Mouse (Mus musculus) embryonic facial prominence, embryonic 15.5 days (tissue): ENCODE measurements at regions not wholly inside any gene's neighbourhood (a gene's known extent, or its start where the extent isn't known, plus 50 kb on each side); places are given as distances from the start of the nearest gene placed in this dataset.
"Not testable (repeated sequence)": the region's sequence is repeated elsewhere in the genome, so short reads cannot be mapped to it uniquely, and the experiment has no call there.

Experiments
- ATAC-seq: fragments of 200-750 bp; cut with Nextera tagmentation; 2 replicates; pipeline ENCODE4 v1.8.0; 2017; ENCODE audit warnings: low read depth, moderate TSS enrichment; ENCODE audit not compliant: insufficient number of reproducible peaks, low FRiP score, low TSS enrichment
- H3K27ac ChIP-seq: fragments of 300-500 bp; sonication (generic); replicated peaks from 2 replicates; pipeline ENCODE4 v1.5.1; 2015; ENCODE audit warnings: mild to moderate bottlenecking, inconsistent platforms
- H3K27me3 ChIP-seq: fragments of 300-500 bp; sonication (generic); 2 replicates; pipeline ENCODE4 v1.6.1; 2015; ENCODE audit warnings: inconsistent platforms
- H3K36me3 ChIP-seq: fragments of 300-500 bp; sonication (generic); 2 replicates; pipeline ENCODE4 v1.6.1; 2015; ENCODE audit warnings: mild to moderate bottlenecking, inconsistent platforms
- H3K4me1 ChIP-seq: fragments of 300-500 bp; sonication (generic); 2 replicates; pipeline ENCODE4 v1.6.1; 2015; ENCODE audit warnings: inconsistent platforms
- H3K4me2 ChIP-seq: fragments of 300-500 bp; sonication (generic); replicated peaks from 2 replicates; pipeline ENCODE4 v1.6.1; 2015; ENCODE audit warnings: mild to moderate bottlenecking, inconsistent platforms
- H3K4me3 ChIP-seq: fragments of 300-500 bp; sonication (generic); replicated peaks from 2 replicates; pipeline ENCODE4 v1.5.1; 2015; ENCODE audit warnings: mild to moderate bottlenecking, inconsistent platforms
- H3K9ac ChIP-seq: fragments of 300-500 bp; sonication (generic); 2 replicates; pipeline ENCODE4 v1.6.1; 2015; ENCODE audit warnings: inconsistent platforms
- H3K9me3 ChIP-seq: fragments of 300-500 bp; sonication (generic); replicated peaks from 2 replicates; pipeline ENCODE4 v1.6.1; 2016; ENCODE audit warnings: inconsistent platforms
- whole genome bisulfite sequencing: fragments of 180-500 bp; shearing (Covaris S2); methylation state at CpG from one replicate; pipeline ENCODE4 v1.1.7; 2015; 5-methylcytosine and 5-hydroxymethylcytosine counted together

DNA sequence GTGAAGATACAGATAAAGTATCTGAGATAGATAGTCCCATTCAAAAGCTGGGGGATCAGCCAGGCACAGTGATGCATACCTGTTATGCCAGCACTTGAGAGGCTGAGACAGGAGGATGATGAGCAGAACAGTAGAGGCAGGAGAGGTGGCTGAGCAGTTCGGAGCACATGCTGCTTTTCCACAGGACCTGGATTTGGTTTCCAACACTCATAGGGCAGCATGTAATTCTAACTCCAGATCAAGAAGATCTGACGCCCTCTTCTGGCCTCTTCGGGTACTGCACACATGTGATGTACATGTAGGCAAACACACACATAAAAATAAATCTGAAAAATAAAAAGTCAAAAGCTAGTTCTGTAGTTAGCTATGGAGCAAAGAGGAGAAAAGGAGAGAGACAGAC, 109.4 kb upstream of the Arid1b start:
- WGBS, result 61% methylated on average over 3 of the region's 3 CpGs
- Histone ChIP-seq H3K27me3 (no peaks in the 10 kb centered on the region), H3K4me1 (no peaks in the 10 kb centered on the region), H3K36me3 (no peaks in the 10 kb centered on the region), H3K27ac (no peak overlapping the region), H3K9ac (no peak overlapping the region), H3K4me3 (no peak overlapping the region), H3K4me2 (no peak overlapping the region), H3K9me3 (no peaks in the 10 kb centered on the region)
- no peak for ATAC-seq

DNA sequence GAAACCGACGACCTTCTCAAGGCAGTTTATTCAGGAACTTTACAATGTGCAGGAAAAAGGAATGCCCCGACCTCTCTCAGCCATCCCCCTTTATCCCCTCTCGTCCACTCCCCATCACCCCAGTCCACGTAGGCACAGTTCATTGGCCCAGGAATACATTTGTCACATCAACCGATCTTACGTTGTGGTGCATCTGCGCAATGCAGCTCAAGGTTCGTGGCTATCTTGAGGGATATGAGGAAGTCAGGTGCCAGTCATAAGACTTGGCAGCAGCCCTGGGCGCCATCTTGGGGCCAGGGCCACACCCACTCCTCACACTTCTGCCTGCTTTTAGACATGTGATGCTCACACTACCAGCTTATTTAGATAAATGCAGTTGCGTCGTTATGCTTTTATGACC, 106.8 kb upstream of the Arid1b start:
- not testable (repeated sequence) for H3K27ac ChIP-seq, H3K4me3 ChIP-seq, ATAC-seq, H3K27me3 ChIP-seq, H3K4me2 ChIP-seq, H3K36me3 ChIP-seq, H3K9ac ChIP-seq, H3K9me3 ChIP-seq, H3K4me1 ChIP-seq
- 88% methylated on average over 12 of the region's 12 CpGs for WGBS

DNA sequence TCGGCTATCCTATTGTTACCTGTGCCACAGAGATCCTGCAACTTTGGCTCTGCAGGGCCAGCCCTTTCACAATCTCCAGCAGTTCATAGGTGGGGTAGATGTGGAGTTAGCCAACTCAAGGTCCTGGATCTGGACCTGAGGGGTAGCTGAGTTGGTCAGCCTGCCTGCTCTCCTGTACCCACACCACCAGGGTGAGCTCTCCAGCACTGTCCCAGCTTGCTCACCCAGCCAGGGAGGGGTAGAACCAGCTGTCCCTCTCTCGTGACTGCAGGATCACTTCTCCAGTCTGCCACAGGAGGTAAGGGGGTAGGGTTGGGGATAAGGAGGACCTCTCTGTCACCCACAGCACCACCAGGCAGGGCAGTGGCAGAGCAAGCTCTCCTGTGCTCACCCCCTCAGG, 104.6 kb upstream of the Arid1b start:
- Histone ChIP-seq H3K4me3 (no peak overlapping the region), H3K9me3 (no peaks in the 10 kb centered on the region), H3K27ac (no peak overlapping the region), H3K9ac (no peak overlapping the region), H3K36me3 (no peaks in the 10 kb centered on the region), H3K4me2 (no peak overlapping the region), H3K27me3 (no peaks in the 10 kb centered on the region), H3K4me1 (no peaks in the 10 kb centered on the region)
- no peak for ATAC-seq
- WGBS, result 56% methylated on average over 2 of the region's 2 CpGs

DNA sequence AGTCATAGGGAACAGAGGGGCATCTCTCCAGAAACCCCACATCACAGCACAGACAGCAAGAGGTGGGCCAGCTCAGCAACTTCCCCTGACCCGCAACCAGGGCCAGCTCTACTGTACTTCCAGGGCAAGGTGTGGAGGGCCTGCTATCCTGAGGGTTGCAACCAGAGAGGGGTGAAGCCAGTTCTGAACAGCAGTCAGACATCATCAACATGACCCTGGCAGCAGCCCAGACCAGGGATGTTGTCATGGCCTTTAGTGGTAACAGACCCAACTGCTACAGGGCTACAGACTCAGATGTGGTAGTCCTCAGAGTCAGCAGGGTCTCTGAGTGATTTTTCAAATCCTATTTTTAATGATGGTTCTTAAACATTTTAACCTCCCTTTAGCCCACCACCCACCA, 104.0 kb upstream of the Arid1b start:
- Histone ChIP-seq H3K27me3 (no peaks in the 10 kb centered on the region), H3K9ac (no peak overlapping the region), H3K27ac (no peak overlapping the region), H3K4me3 (no peak overlapping the region), H3K4me1 (no peaks in the 10 kb centered on the region), H3K4me2 (no peak overlapping the region), H3K9me3 (no peaks in the 10 kb centered on the region), H3K36me3 (no peaks in the 10 kb centered on the region)
- WGBS, result 88% methylated on average over 1 of the region's 1 CpGs
- ATAC-seq, result no peak

DNA sequence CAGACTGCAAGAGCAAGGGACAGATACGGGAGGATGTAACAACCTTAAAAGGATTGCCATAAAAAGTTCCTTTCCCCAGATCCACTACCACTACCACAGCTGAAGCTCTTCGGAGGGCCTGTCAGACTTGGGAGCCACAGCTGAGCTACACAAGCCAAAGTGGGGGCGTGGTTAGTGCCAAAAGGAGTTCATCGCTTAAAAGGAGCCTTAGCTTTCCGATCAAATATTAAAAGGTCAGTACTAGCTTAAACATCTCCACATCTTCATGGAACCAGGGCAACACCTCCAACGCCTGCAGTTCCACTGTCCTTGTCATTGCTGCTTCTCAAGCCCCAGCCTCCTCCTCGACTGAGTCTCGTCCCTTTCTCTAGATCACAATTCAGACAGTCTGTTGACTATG, 102.6 kb upstream of the Arid1b start:
- no peaks in the 10 kb centered on the region for H3K36me3 ChIP-seq
- H3K27me3 ChIP-seq, result no peaks in the 10 kb centered on the region
- no peaks in the 10 kb centered on the region for H3K4me1 ChIP-seq
- 87% methylated on average over 8 of the region's 8 CpGs for WGBS
- no peak overlapping the region for H3K4me2 ChIP-seq
- no peak overlapping the region for H3K9ac ChIP-seq
- no peaks in the 10 kb centered on the region for H3K9me3 ChIP-seq
- H3K27ac ChIP-seq, result no peak overlapping the region
- ATAC-seq, result no peak
- H3K4me3 ChIP-seq, result no peak overlapping the region

DNA sequence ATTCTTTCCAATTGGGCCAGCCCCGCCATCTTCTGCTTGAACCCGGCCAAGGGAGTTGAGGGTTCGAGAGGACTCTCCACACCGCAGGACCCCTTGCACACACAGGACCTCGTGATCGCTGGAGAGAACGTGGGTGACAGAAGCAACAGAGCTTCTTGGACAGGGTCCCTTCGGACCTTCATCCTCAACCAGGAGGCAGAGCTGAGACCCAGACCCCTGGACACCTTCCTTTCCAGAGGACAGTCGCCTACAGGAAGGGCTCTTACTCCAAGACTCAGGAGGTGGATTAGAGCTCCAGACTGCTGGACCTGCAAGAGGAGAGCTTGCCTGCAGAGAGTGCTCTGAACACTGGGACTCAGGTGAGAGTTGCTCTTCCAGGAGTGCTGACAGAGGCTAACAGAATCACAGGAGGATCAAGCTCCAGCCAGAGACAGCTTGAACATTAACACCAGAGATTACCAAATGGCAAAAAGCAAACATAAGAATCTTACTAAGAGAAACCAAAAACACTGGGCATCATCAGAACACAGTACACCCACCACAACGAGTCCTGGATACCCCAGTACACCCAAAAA, 99.3 kb upstream of the Arid1b start:
- not testable (repeated sequence) for ATAC-seq, H3K4me2 ChIP-seq, H3K27ac ChIP-seq, H3K4me3 ChIP-seq, H3K9ac ChIP-seq, H3K36me3 ChIP-seq, H3K4me1 ChIP-seq, H3K9me3 ChIP-seq, H3K27me3 ChIP-seq
- 90% methylated on average over 10 of the region's 10 CpGs for WGBS

DNA sequence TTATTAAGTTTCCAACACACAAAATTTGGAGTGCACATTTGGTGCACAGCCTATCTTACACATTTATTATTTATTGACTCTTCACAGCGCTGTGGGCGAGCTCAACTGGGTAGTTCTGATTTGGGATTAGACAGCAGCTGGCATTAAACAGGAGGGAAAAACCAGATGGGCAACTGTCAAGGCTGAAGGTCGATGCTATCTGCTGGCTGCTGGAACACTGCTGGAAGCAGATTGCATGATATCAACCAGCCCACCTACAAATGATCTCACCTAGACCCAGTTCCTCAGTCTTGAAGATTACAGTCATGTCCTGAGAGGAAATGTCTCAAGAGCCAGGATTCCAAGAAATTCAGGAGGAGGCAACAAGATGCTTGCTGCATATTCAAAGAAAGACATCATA, 91.0 kb upstream of the Arid1b start:
- no peaks in the 10 kb centered on the region for H3K27me3 ChIP-seq
- no peak overlapping the region for H3K9ac ChIP-seq
- H3K4me3 ChIP-seq, result no peak overlapping the region
- H3K4me2 ChIP-seq, result no peak overlapping the region
- no peaks in the 10 kb centered on the region for H3K36me3 ChIP-seq
- WGBS, result 77% methylated on average over 3 of the region's 3 CpGs
- no peaks in the 10 kb centered on the region for H3K4me1 ChIP-seq
- no peak for ATAC-seq
- H3K27ac ChIP-seq, result no peak overlapping the region
- no peaks in the 10 kb centered on the region for H3K9me3 ChIP-seq

DNA sequence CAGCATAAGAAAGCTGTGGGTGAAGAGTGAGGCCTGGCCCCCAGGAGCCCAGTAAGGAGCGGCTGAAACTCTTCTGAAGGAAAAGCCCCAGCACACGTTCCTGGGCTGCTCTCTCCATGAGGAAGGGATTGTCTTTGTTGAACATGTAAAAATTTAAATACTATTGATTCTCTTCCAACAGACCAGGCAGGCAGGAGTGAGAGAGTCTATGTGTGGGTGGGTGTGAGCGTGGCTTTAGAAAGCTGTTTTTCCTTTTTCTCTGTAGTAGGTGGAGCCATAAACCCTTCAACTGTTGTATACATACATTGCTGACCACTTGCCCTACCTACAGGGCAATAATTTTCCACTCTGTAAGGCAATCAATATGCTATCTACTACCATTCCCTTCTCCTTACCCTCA, 87.6 kb upstream of the Arid1b start:
- H3K4me2 ChIP-seq, result no peak overlapping the region
- no peak overlapping the region for H3K9ac ChIP-seq
- H3K9me3 ChIP-seq, result no peaks in the 10 kb centered on the region
- 25% methylated on average over 3 of the region's 3 CpGs for WGBS
- ATAC-seq, result no peak
- no peak overlapping the region; the same call in 1 of the 2 replicates for H3K4me3 ChIP-seq
- H3K36me3 ChIP-seq, result no peaks in the 10 kb centered on the region
- H3K27ac ChIP-seq, result peak overlapping the region; percentile 97
- H3K4me1 ChIP-seq, result 0 out of 2 replicates have a peak, but pooled peaks cover 7% of the 10 kb centered on the region
- no peaks in the 10 kb centered on the region for H3K27me3 ChIP-seq

DNA sequence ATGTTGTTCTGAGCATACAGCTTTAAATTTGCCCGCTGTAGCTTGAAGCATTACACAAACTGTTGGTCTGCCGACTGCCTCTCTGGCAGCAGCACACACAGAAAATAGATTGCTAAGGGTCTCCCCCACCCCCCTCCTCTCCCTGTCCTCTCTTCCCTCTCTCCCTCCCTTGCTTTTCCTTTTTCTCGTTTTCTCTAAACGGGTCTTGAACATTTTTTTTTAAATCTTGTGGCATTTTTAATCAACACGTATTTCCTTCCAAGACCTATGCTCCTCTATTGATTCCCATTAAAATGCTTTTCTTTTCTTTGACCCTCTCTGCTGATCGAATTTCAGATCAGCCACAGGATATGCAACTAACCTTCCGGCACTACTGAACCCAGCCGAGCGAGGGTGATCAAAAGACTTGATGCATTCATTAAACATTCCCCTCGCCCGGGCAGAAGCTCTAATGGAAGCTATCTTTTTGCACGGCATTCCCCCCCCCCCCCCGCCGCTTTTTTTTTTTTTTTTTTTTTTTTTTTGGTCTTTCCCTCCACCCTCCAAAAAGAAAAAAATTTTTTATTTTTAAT, 86.9 kb upstream of the Arid1b start:
- Histone ChIP-seq H3K27me3 (no peaks in the 10 kb centered on the region), H3K4me1 (0 out of 2 replicates have a peak, but pooled peaks cover 7% of the 10 kb centered on the region), H3K4me3 (peak overlapping the region; percentile 60), H3K4me2 (peak overlapping the region; percentile 72), H3K9ac (no peak overlapping the region), H3K9me3 (no peaks in the 10 kb centered on the region), H3K36me3 (no peaks in the 10 kb centered on the region), H3K27ac (peak overlapping the region; percentile 97)
- ATAC-seq, result no peak
- WGBS, result 0% methylated on average over 11 of the region's 14 CpGs

DNA sequence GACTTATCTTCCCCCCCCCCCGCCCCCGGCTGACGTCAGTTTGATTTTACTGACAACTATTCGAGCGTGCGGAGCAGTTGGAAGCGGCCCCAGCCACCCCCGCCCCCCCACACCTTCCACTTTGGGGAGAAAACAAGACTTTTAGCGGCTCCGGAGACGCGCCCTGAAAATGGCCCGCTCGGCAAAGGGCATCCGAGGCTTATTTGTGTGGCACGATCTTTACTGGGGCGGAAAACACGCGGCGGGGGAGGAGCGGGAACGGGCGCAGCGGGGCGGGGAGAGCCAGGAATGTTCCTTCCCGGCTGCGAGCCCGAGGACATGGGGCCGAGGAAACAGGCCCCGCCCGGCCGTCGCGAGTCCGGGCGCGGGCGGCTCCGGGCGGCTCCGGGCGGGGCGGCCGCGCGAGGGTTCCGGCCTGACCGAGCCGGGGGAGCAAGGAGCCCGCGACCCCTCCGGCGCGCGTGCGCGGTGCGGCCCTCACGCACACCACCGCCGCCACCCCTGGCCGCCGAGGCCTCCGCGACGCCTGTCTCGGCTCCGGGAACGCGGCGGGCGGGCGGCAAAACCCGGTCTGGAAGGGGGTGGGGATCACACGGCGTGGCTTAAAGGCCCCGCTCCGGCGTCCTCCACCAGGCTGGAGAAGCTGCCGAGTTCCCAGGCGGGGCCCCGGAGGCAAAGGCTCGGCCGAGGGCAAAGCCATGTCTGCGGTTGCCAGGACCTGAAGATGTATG, 86.1 kb upstream of the Arid1b start:
- Histone ChIP-seq H3K4me1 (0 out of 2 replicates have a peak, but pooled peaks cover 7% of the 10 kb centered on the region), H3K36me3 (no peaks in the 10 kb centered on the region), H3K4me3 (peak overlapping the region; percentile 60), H3K9me3 (no peaks in the 10 kb centered on the region), H3K27ac (peak overlapping the region; percentile 97), H3K27me3 (no peaks in the 10 kb centered on the region), H3K4me2 (peak overlapping the region; percentile 72), H3K9ac (peak overlapping the region; percentile 81)
- WGBS, result under 1% methylated on average over 76 of the region's 85 CpGs
- peak; percentile 93 for ATAC-seq

DNA sequence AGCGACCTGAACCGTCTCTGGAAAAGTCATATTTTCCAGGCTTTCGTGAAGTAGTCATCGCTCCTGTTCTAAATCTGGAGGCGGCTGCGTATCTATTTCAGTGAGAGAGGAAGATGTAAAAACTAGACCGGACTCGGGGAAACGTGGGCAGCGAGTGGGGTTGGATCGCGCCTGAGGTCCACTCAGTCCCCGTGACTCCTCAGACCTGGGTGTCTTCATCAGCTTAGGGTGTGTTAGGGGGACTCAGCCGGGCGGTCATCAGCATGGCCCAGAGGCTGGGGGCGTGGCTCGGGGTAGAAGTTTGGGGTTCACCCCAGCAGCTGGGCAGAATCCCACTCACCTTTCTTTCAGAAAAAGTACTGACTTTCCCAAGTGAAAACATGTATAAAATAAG, 85.6 kb upstream of the Arid1b start:
- Histone ChIP-seq H3K4me1 (0 out of 2 replicates have a peak, but pooled peaks cover 7% of the 10 kb centered on the region), H3K9ac (peak overlapping the region; percentile 81), H3K36me3 (no peaks in the 10 kb centered on the region), H3K9me3 (no peaks in the 10 kb centered on the region), H3K27ac (peak overlapping the region; percentile 97), H3K4me2 (peak overlapping the region; percentile 72), H3K27me3 (no peaks in the 10 kb centered on the region), H3K4me3 (peak overlapping the region; percentile 60)
- ATAC-seq, result peak; percentile 15; the same call in 1 of the 2 replicates
- WGBS, result 2% methylated on average over 17 of the region's 17 CpGs
